Mouse (Mus musculus): ENCODE data around the gene Stt3a. TPM values are rescaled to one million over a fixed set of nuclear protein-coding genes. Genes with fewer than 3 reads are reported as not detected.

The Stt3a gene
- polyA plus RNA-seq, 1 experiment from 2014 or later, result 158 TPM

DNA sequence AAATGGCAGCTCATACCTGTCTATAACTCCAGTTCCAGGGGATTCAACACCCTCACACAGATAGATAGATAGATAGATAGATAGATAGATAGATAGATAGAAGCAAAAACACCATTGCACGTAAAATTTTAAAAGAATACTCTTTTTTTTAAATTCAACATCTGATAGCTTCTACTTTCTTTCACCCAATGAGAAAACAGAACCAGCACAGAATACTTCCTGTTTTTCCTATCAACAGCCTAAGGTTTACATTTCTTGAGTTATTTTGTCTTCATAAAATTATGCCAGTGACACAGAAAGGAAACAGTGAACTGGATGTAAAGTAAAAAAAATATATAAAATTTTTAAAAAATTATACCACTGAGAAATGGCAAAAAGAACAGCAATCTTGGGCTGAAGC lies 3.1 kb downstream of the Stt3a start:
- H3K9ac ChIP-seq (ENCODE audit: low read length), result no peak overlapping the region
- no peak for ATAC-seq (replicated peaks; ENCODE audit: low FRiP score)
- H3K4me2 ChIP-seq (ENCODE audit: low read depth, low read length, severe bottlenecking), result no peak overlapping the region

GRCm38 (mm10) chr9:36727034-36727755 lies 40.3 kb downstream of the Stt3a start, which contains the start of gene Chek1:
TSS of gene Chek1 (minus strand) at chr9:36727065.
- no peak for ATAC-seq (replicated peaks; ENCODE audit: low FRiP score)

More for the DNA sequence above, 3.1 kb downstream of the Stt3a start:
- Histone ChIP-seq H3K27ac (ENCODE audit: low read depth, low read length) (no peak overlapping the region), H3K36me3 (ENCODE audit: control insufficient read depth, insufficient read depth, low read length) (no peaks in the 10 kb centered on the region; the same call in 1 of the 2 replicates), H3K9me3 (ENCODE audit: control insufficient read depth, low read length) (no peaks in the 10 kb centered on the region), H3K27me3 (ENCODE audit: control insufficient read depth, insufficient read depth, low read length) (no peaks in the 10 kb centered on the region), H3K4me3 (ENCODE audit: low read depth, low read length) (no peak overlapping the region), H3K4me1 (replicated peaks; ENCODE audit: control insufficient read depth, insufficient read depth, low read length) (peaks cover 2% of the 10 kb centered on the region; the same call in 1 of the 2 replicates)
- DNase-seq (ENCODE audit: low spot score), result no peak
- WGBS, result 91% methylated on average over 1 of the region's 1 CpGs

DNA sequence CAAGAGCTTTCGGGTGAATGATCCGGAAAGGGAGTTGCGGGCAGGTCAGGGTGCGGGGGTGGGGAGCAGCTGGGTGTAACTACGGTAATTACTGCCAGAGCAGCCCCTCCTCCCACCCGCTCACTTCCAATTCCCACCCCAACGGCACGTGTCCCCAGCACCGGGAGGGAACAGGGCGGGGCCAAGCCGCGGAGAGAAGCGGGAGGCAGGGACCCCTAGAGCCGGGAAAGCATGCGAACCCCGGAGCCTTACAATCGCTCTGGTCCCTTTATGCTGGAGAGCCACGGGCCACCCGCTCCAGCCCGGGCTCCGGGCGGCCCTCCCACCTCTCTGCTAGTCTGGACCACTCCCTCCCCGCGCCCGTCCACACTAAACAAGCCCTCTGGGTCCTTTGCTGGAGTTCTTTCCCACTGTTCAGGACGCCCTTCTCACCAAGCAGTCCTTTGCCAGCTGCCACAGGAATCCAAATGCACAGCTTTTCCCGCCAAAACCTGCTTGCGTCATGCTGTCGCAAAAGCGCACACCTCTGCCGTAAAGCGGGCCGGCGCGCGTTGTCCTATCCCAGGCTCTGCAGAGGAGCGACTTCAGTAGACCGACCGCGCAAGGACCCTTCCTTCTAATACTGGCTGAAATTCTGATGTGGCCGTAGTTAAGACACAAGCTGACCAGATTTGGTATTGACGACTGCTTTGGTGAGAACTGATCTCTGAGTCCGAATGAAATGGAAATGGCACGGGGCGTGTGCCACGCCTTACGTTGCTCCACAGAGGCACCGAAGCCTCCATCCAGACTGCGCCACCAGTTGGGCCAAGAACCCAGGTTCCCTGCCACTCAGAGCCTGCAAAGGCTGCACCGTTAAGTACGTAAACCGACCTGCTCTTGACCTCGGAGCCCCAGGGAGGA lies 41.1 kb downstream of the Stt3a start:
- peaks cover 3% of the 10 kb centered on the region; the same call in 1 of the 2 replicates for H3K36me3 ChIP-seq (ENCODE audit: control insufficient read depth, insufficient read depth, low read length)
- ATAC-seq (replicated peaks; ENCODE audit: low FRiP score) (peak; percentile 95), DNase-seq (ENCODE audit: low spot score) (peak; percentile 96)
- peak overlapping the region; percentile 83 for H3K4me2 ChIP-seq (ENCODE audit: low read depth, low read length, severe bottlenecking)
- H3K9me3 ChIP-seq (ENCODE audit: control insufficient read depth, low read length), result no peaks in the 10 kb centered on the region
- no peaks in the 10 kb centered on the region for H3K27me3 ChIP-seq (ENCODE audit: control insufficient read depth, insufficient read depth, low read length)
- H3K27ac ChIP-seq (ENCODE audit: low read depth, low read length), result peak overlapping the region; percentile 96
- WGBS, result under 1% methylated on average over 53 of the region's 53 CpGs
- 0 out of 2 replicates have a peak, but pooled peaks cover 9% of the 10 kb centered on the region for H3K4me1 ChIP-seq (replicated peaks; ENCODE audit: control insufficient read depth, insufficient read depth, low read length)
- H3K4me3 ChIP-seq (ENCODE audit: low read depth, low read length), result peak overlapping the region; percentile 68
- H3K9ac ChIP-seq (ENCODE audit: low read length), result peak overlapping the region; percentile 90

More at GRCm38 (mm10) chr9:36727034-36727755, 40.3 kb downstream of the Stt3a start, which contains the start of gene Chek1:
- H3K4me3 ChIP-seq (ENCODE audit: low read depth, low read length), result peak within 1 kb of the TSS; percentile 68
- H3K27ac ChIP-seq (ENCODE audit: low read depth, low read length), result peak within 1 kb of the TSS; percentile 96
- 12% methylated on average over 12 of the region's 12 CpGs for WGBS
- H3K4me2 ChIP-seq (ENCODE audit: low read depth, low read length, severe bottlenecking), result peak within 1 kb of the TSS; percentile 83
- peak within 1 kb of the TSS; percentile 90 for H3K9ac ChIP-seq (ENCODE audit: low read length)
- H3K9me3 ChIP-seq (ENCODE audit: control insufficient read depth, low read length), result no peaks in the 10 kb centered on the region
- H3K27me3 ChIP-seq (ENCODE audit: control insufficient read depth, insufficient read depth, low read length), result no peaks in the 10 kb centered on the region
- H3K36me3 ChIP-seq (ENCODE audit: control insufficient read depth, insufficient read depth, low read length), result peaks cover 3% of the 10 kb centered on the region; the same call in 1 of the 2 replicates
- DNase-seq (ENCODE audit: low spot score), result no peak
- 0 out of 2 replicates have a peak, but pooled peaks cover 9% of the 10 kb centered on the region for H3K4me1 ChIP-seq (replicated peaks; ENCODE audit: control insufficient read depth, insufficient read depth, low read length)

DNA sequence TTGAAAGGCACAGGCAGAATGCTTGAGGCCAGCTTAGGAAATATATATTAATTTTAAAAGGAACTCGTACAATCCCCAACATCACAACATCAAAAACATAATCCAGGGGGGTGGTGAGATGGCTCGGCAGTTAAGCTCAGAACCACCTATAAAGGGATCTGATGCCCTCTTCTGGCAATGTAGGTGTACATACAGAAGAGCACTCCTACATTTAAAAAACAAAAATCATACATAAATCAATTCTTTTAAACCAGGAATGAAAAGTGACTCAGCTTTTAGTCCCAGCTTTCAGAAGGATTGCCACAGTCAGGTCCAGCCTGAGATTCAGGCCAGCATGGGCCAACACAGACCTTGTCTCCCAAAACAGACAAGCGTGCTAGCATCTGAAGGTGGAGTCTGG lies 50.9 kb downstream of the Stt3a start:
- H3K36me3 ChIP-seq (ENCODE audit: control insufficient read depth, insufficient read depth, low read length), result peaks cover 2% of the 10 kb centered on the region; the same call in 1 of the 2 replicates
- H3K9ac ChIP-seq (ENCODE audit: low read length), result no peak overlapping the region
- H3K9me3 ChIP-seq (ENCODE audit: control insufficient read depth, low read length), result no peaks in the 10 kb centered on the region
- no peaks in the 10 kb centered on the region for H3K27me3 ChIP-seq (ENCODE audit: control insufficient read depth, insufficient read depth, low read length)
- H3K4me1 ChIP-seq (replicated peaks; ENCODE audit: control insufficient read depth, insufficient read depth, low read length), result no peaks in the 10 kb centered on the region
- DNase-seq (ENCODE audit: low spot score), result no peak
- H3K4me3 ChIP-seq (ENCODE audit: low read depth, low read length), result no peak overlapping the region
- 83% methylated on average over 3 of the region's 3 CpGs for WGBS
- H3K27ac ChIP-seq (ENCODE audit: low read depth, low read length), result no peak overlapping the region
- ATAC-seq (replicated peaks; ENCODE audit: low FRiP score), result no peak
- no peak overlapping the region for H3K4me2 ChIP-seq (ENCODE audit: low read depth, low read length, severe bottlenecking)

DNA sequence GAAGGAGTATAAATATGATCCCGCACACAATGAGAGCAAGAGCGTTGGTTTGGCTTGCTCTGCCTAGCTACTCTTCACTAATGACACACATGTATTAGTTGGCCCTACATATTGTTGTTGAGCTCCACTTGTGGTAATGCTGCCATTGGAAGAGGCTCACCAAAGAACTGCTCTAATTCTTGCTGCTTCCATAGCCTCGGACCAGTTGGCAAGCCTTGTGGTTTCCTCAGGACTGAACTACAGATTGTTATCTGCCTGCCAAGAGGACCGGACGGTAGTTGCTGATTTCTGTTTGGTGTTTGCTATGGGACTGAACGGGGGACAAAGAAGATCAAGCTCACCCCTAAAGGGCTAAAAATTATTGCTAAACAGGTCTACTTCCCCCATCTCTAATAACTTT lies 60.2 kb downstream of the Stt3a start:
- Histone ChIP-seq H3K36me3 (ENCODE audit: control insufficient read depth, insufficient read depth, low read length) (no peaks in the 10 kb centered on the region; the same call in 1 of the 2 replicates), H3K4me2 (ENCODE audit: low read depth, low read length, severe bottlenecking) (no peak overlapping the region), H3K9ac (ENCODE audit: low read length) (no peak overlapping the region), H3K9me3 (ENCODE audit: control insufficient read depth, low read length) (no peaks in the 10 kb centered on the region), H3K4me3 (ENCODE audit: low read depth, low read length) (no peak overlapping the region), H3K4me1 (replicated peaks; ENCODE audit: control insufficient read depth, insufficient read depth, low read length) (no peaks in the 10 kb centered on the region), H3K27me3 (ENCODE audit: control insufficient read depth, insufficient read depth, low read length) (no peaks in the 10 kb centered on the region), H3K27ac (ENCODE audit: low read depth, low read length) (no peak overlapping the region)
- ATAC-seq (replicated peaks; ENCODE audit: low FRiP score) (no peak), DNase-seq (ENCODE audit: low spot score) (no peak)
- 94% methylated on average over 6 of the region's 6 CpGs for WGBS

DNA sequence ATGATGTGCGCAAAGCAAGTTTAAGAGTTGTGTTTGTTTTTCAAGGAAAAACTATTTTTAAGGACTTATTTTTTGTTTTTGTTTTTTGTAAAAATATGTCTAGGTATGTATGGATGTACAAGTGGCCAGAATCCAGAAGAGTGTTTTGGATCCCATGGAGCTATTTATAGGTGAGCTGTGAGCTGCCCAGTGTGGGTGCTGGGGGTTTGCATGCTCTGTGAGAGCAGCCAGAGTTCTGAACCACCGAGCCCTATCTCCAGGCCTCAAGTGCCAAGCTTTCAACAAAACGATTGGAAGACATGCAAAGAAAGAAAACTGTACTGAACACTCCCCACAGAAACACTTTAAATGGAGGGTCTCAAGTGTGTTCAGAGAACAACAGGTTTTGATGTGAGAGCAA lies 61.6 kb downstream of the Stt3a start:
- H3K4me3 ChIP-seq (ENCODE audit: low read depth, low read length), result no peak overlapping the region
- H3K36me3 ChIP-seq (ENCODE audit: control insufficient read depth, insufficient read depth, low read length), result no peaks in the 10 kb centered on the region; the same call in 1 of the 2 replicates
- H3K4me2 ChIP-seq (ENCODE audit: low read depth, low read length, severe bottlenecking), result no peak overlapping the region
- no peak overlapping the region for H3K27ac ChIP-seq (ENCODE audit: low read depth, low read length)
- no peaks in the 10 kb centered on the region for H3K27me3 ChIP-seq (ENCODE audit: control insufficient read depth, insufficient read depth, low read length)
- 99% methylated on average over 3 of the region's 3 CpGs for WGBS
- no peak overlapping the region for H3K9ac ChIP-seq (ENCODE audit: low read length)
- DNase-seq (ENCODE audit: low spot score) (no peak), ATAC-seq (replicated peaks; ENCODE audit: low FRiP score) (no peak)
- no peaks in the 10 kb centered on the region for H3K4me1 ChIP-seq (replicated peaks; ENCODE audit: control insufficient read depth, insufficient read depth, low read length)
- H3K9me3 ChIP-seq (ENCODE audit: control insufficient read depth, low read length), result no peaks in the 10 kb centered on the region

DNA sequence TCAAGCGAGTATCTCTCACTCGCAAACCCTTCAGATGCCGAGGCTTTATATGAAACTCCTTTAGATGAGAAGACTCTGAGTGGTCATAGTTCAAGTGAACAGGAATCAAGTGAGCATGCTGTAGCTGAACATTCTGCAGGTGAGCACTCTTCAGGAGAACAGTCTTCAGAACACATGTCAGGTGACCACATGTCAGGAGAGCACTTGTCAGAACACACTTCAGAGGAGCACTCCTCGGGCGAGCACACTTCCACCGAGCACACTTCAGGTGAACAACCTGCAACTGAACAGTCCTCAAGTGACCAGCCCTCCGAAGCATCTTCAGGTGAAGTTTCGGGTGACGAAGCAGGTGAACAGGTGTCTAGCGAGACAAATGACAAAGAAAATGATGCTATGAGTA lies 73.2 kb downstream of the Stt3a start:
- H3K4me3 ChIP-seq (ENCODE audit: low read depth, low read length), result no peak overlapping the region
- 92% methylated on average over 10 of the region's 10 CpGs for WGBS
- no peak for ATAC-seq (replicated peaks; ENCODE audit: low FRiP score)
- no peaks in the 10 kb centered on the region for H3K36me3 ChIP-seq (ENCODE audit: control insufficient read depth, insufficient read depth, low read length)
- H3K27me3 ChIP-seq (ENCODE audit: control insufficient read depth, insufficient read depth, low read length), result no peaks in the 10 kb centered on the region
- H3K9ac ChIP-seq (ENCODE audit: low read length), result no peak overlapping the region
- H3K9me3 ChIP-seq (ENCODE audit: control insufficient read depth, low read length), result no peaks in the 10 kb centered on the region
- H3K4me2 ChIP-seq (ENCODE audit: low read depth, low read length, severe bottlenecking), result no peak overlapping the region
- H3K4me1 ChIP-seq (replicated peaks; ENCODE audit: control insufficient read depth, insufficient read depth, low read length), result no peaks in the 10 kb centered on the region
- DNase-seq (ENCODE audit: low spot score), result no peak
- no peak overlapping the region for H3K27ac ChIP-seq (ENCODE audit: low read depth, low read length)

GRCm38 (mm10) chr9:36692920-36693319 lies 74.6 kb downstream of the Stt3a start, which contains the start of gene Acrv1:
TSS of gene Acrv1 (plus strand) at chr9:36693220.
- H3K27ac ChIP-seq (ENCODE audit: low read depth, low read length), result no peak within 1 kb of the TSS
- no peaks in the 10 kb centered on the region for H3K36me3 ChIP-seq (ENCODE audit: control insufficient read depth, insufficient read depth, low read length)
- ATAC-seq (replicated peaks; ENCODE audit: low FRiP score), result no peak
- 61% methylated on average over 1 of the region's 1 CpGs for WGBS
- no peak within 1 kb of the TSS for H3K9ac ChIP-seq (ENCODE audit: low read length)
- DNase-seq (ENCODE audit: low spot score), result no peak
- no peaks in the 10 kb centered on the region for H3K4me1 ChIP-seq (replicated peaks; ENCODE audit: control insufficient read depth, insufficient read depth, low read length)
- no peak within 1 kb of the TSS for H3K4me3 ChIP-seq (ENCODE audit: low read depth, low read length)
- H3K9me3 ChIP-seq (ENCODE audit: control insufficient read depth, low read length), result no peaks in the 10 kb centered on the region
- H3K27me3 ChIP-seq (ENCODE audit: control insufficient read depth, insufficient read depth, low read length), result no peaks in the 10 kb centered on the region
- no peak within 1 kb of the TSS for H3K4me2 ChIP-seq (ENCODE audit: low read depth, low read length, severe bottlenecking)

All from forebrain, embryonic 11.5 days (tissue).